Mouse (Mus musculus): ENCODE measurements around the gene Kcnt1. TPM values are rescaled to one million over a fixed set of nuclear protein-coding genes. Genes with fewer than 3 reads are reported as not detected.
"Not testable (repeated sequence)": the region's sequence is repeated elsewhere in the genome, so short reads cannot be mapped to it uniquely, and the experiment has no call there.

Kcnt1 gene
- total RNA-seq (2021) = 1 to 10 TPM; 3.7 to 3.8 TPM
- long read RNA-seq, experiment 1 = 0 reads
- long read RNA-seq, experiment 2, partial matches to known transcripts = 0 of 2 reads
- long read RNA-seq, experiment 2, other reads (novel, unspliced or antisense) = 2 of 2 reads

GRCm38 (mm10) chr2:25863337-25864131, at the start of gene Kcnt1:
Kcnt1 (plus strand) TSS chr2:25863734.
- peak; percentile 38 to 41 for DNase-seq (ENCODE audit: low spot score in 2 of 2)

DNA sequence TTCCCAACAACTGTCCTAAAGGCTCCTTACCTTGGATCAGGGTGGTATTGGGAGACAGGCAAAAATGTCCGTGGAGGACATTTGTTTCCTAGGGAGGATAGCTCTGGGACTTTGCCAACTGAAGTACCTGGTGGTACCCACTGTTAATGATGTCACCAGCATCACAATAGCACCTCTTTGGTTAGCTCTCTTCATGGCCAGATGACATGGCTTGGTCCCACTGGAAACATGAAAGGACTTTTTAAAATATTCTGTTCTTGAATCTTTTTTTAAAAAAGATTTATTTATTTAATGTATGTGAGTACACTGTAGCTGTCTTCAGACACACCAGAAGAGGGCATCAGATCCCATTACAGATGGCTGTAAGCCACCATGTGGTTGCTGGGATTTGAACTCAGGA, 47.8 kb upstream of the Kcnt1 start, which contains the start of gene Glt6d1:
Gene Glt6d1 (minus strand): TSS at position 101 of the 400 bp plus-strand sequence.
- DNase-seq (ENCODE audit: low spot score in 2 of 2) = not testable (repeated sequence)

DNA sequence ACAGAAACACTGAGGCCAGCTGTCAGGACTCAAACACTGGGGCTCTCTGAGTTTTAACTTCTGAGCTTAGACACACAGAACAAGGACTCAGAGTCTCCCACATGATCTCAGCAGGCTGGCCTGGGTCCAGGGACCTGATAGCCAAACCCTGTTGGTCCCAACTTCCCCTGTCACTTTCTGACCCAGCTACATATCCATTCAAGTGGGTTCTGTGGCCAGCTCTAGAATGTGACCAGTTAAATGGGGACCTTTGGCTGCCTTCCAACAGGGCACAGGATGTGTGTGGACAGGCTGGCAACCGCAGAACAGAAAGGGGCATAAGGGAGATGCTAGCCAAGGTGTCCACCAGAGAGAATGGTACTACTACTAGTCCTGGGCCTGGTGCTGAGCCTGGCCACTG, 40.7 kb upstream of the Kcnt1 start, which contains the start of gene Lcn9:
Gene Lcn9 (plus strand): TSS at position 348 of the 400 bp plus-strand sequence.
- DNase-seq (ENCODE audit: low spot score in 2 of 2) = peak in 1 of 2 experiments; percentile 22

DNA sequence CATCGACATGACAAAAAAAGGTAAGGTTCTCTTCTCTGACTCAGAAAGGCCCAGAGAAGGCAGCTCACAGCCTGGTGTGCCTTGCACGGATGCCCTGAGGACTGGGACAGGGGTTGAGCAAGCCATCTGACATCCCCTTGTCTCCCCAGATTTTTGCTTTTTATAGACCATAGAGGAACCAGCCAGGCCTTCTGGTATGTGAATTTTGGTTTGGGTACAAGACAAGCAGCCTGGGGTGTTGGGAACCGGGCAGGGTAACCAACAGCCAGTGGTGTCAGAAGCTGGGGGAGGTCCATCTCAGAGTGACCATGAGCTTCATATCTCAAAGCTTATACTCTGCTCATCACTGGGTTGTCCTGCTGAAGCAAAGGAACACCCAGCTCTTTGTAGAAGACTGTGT, 38.8 kb upstream of the Kcnt1 start:
- DNase-seq (ENCODE audit: low spot score in 2 of 2) = no peak

GRCm38 (mm10) chr2:25828344-25828947, 35.1 kb upstream of the Kcnt1 start:
- DNase-seq (ENCODE audit: low spot score in 2 of 2) = no peak

GRCm38 (mm10) chr2:25830786-25831185, 32.7 kb upstream of the Kcnt1 start:
- no peak for DNase-seq (ENCODE audit: low spot score in 2 of 2)

- DNase-seq (ENCODE audit: low spot score in 2 of 2) = peak; percentile 78 to 80
Observed at GRCm38 (mm10) chr2:25836291-25836690, 27.2 kb upstream of the Kcnt1 start.

DNA sequence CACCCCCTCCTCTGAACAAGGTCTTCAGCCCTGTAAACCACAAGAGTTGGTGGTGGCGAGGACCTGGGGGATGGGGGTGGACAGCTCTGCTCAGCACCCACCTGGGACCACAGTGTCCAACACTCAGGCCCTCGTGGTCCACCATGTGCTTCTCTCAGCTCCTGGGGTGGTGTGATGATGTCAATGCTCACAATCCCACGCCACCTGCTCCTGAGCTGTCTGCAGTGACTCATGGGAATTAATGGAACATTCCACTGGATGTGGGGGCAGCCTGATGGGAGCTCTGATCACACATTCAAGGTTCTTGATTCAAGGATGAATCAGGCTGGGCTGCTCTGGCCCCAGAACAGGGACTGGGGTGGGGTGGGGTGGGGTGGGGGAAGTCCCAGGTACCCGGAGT, 21.4 kb upstream of the Kcnt1 start:
- DNase-seq (ENCODE audit: low spot score in 2 of 2) = peak in 1 of 2 experiments; percentile 15

- no peak for DNase-seq (ENCODE audit: low spot score in 2 of 2)
Observed at GRCm38 (mm10) chr2:25842758-25843157, 20.8 kb upstream of the Kcnt1 start.

DNA sequence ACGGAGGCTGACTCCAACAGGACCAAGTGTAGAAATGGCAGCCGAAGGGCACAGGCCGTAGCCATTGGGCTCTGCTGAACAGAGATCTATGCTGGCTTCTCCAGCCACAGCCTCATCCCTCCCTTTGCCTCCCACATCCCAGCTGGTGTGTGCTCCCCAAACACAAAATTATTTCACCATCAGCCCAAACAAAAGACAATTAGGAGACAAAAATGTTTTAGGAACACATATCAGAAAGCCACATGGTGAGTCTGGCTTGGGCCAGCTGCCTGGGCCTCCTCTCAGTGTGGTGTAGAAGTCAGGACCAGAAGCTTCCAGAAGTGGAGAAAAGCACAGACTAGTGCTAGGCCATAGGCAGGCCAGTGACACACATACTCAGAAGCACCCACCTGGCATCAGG, 19.4 kb upstream of the Kcnt1 start:
- no peak for DNase-seq (ENCODE audit: low spot score in 2 of 2)

- no peak for DNase-seq (ENCODE audit: low spot score in 2 of 2)
Observed at GRCm38 (mm10) chr2:25846516-25846915, 17.0 kb upstream of the Kcnt1 start.

GRCm38 (mm10) chr2:25847226-25847625, 16.3 kb upstream of the Kcnt1 start, which contains the start of gene Sohlh1:
Sohlh1 (minus strand) TSS chr2:25847248.
- DNase-seq (ENCODE audit: low spot score in 2 of 2) = no peak

DNA sequence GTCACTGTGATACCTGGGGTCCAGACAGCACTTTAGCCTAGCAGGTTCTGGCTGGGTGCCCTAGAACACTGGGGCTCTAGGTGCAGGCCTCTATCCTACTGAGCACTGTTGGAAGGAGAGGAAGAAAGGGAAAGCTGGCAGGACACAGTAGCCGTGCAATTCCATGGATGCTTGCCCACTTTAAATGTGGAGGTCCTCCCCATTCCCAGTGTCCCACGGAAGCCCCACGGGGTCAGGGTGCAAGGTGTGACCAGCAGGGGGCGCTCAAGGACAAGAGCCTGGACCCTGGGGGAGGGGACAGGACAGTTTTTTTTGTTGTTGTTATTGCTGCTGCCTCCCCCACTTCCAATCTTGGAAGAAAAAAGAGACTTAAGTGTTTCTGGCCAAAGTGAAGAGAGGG, 13.2 kb upstream of the Kcnt1 start:
- DNase-seq (ENCODE audit: low spot score in 2 of 2) = peak; percentile 68 to 78

GRCm38 (mm10) chr2:25852626-25853025, 10.9 kb upstream of the Kcnt1 start:
- DNase-seq (ENCODE audit: low spot score in 2 of 2) = peak in 1 of 2 experiments; percentile 41

DNA sequence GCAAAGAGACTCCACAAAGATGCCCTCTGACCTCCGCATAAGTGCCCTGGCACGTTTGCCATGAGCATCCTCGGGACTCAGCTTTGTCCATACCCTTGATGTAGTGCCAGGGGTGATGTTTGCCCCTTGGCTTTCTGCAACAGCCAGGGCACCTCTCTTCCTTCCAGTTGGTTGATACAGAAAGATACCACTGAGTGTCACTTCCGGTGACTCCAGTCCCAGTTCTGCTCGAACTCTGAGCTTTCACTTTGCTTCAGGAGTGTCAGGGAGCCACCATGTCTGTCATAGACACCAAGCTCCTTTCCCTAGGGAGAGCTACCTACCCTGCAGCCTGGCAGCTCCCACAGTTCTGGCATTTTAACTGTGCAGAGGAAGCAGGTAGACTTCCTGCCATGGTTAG, 9.5 kb upstream of the Kcnt1 start:
- DNase-seq (ENCODE audit: low spot score in 2 of 2) = no peak

GRCm38 (mm10) chr2:25859891-25860290, 3.6 kb upstream of the Kcnt1 start:
- DNase-seq (ENCODE audit: low spot score in 2 of 2) = no peak

GRCm38 (mm10) chr2:25862038-25862437, 1.5 kb upstream of the Kcnt1 start:
- no peak for DNase-seq (ENCODE audit: low spot score in 2 of 2)

GRCm38 (mm10) chr2:25862696-25863270, 751 bp upstream of the Kcnt1 start:
- DNase-seq (ENCODE audit: low spot score in 2 of 2) = no peak

DNA sequence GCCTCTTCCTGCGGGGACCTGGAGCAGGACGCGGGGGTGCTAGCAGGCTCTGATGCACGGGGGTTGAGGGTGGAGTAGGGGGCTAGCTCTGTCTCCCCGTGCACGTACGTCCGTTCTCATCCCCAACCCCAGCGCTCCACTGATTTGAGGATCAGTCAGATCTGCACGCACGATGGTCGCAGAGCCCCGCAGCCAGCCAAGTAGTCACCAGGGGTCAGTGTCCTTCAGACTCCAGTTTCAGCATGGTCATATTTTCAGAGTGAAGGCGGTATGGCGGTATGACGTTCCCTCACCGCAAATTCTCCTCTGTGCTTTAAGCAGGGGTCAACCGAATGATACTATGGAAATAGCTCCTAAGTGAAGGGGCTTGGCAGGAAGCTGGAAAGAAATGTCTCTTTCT, 696 bp downstream of the Kcnt1 start:
- no peak for DNase-seq (ENCODE audit: low spot score in 2 of 2)

- no peak for DNase-seq (ENCODE audit: low spot score in 2 of 2)
Observed at GRCm38 (mm10) chr2:25865412-25865811, 1.9 kb downstream of the Kcnt1 start.

- peak in 1 of 2 experiments; percentile 41 for DNase-seq (ENCODE audit: low spot score in 2 of 2)
Observed at GRCm38 (mm10) chr2:25866656-25867055, 3.1 kb downstream of the Kcnt1 start.

DNA sequence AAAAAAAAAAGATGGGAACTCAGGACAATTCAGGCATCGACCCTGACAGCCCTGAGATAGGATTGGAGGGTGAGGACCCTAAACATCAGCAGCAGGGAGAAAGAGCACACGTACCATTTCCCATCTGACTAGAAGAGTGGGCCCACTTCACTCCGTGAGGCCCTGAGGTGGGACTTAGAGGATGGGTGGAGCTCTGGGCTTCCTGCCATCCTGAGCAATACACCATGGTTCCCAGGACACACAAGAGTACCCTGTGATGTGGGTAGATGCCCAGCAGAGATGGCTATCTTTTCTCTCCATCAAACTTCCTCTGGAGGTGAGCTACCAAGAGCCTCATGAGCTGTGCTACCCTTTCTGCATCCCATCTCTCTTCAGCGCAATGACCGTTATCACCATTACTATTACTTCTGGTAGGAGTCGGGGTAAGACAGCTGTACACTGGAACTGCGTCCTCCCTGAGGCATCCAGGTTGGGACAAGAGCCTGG, 13.8 kb downstream of the Kcnt1 start:
- no peak for DNase-seq (ENCODE audit: low spot score in 2 of 2)

All from adrenal gland, adult 18-20 months (tissue).